Mouse (Mus musculus) CH12.LX (cell line): Measurements from ENCODE around the gene Mrpl33. TPM values are rescaled to one million over a fixed set of nuclear protein-coding genes. Genes with fewer than 3 reads are reported as not detected.

Experiments
- DNase-seq: peaks from one replicate; pipeline ENCODE4 v3.0.0-alpha.2; 2013; ENCODE audit errors: extremely low read depth
- H3K27ac ChIP-seq: 2 replicates; pipeline ENCODE4 v1.5.1; 2012; ENCODE audit warnings: low read depth, mild to moderate bottlenecking, control low read depth, moderate library complexity; ENCODE audit not compliant: insufficient read depth
- H3K27me3 ChIP-seq: replicated peaks from 2 replicates; pipeline ENCODE3; 2012; ENCODE audit warnings: inconsistent platforms
- H3K36me3 ChIP-seq, 2 experiments: replicated peaks in 1 of 2; 2 replicates each; pipeline versions ENCODE3 to v1.6.1; 2012; ENCODE audit warnings: inconsistent platforms in 1 of 2, low read length in 1 of 2, mild to moderate bottlenecking in 1 of 2, mixed read lengths in 1 of 2, moderate library complexity in 1 of 2; ENCODE audit not compliant: control insufficient read depth in 1 of 2, insufficient read depth in 1 of 2
- H3K4me1 ChIP-seq, 2 experiments: 2 replicates each; pipeline ENCODE4 v1.6.1; 2012; ENCODE audit warnings: inconsistent platforms in 1 of 2, moderate library complexity in 1 of 2; ENCODE audit not compliant: insufficient read depth in 2 of 2, control insufficient read depth in 1 of 2
- H3K4me2 ChIP-seq: 2 replicates; pipeline ENCODE4 v1.6.1; 2012; ENCODE audit warnings: low read depth, mild to moderate bottlenecking, control low read depth; ENCODE audit not compliant: poor library complexity, insufficient read depth, severe bottlenecking
- H3K4me3 ChIP-seq, 3 experiments: fragments of 150-350 bp in 1 of 3; sonication (generic) in 1 of 3; replicated peaks in 1 of 3; 2 replicates each; pipeline versions ENCODE3 to v1.5.1; 2011 to 2012; ENCODE audit warnings: low read depth in 2 of 3, low read length in 2 of 3, mild to moderate bottlenecking in 2 of 3, moderate library complexity in 2 of 3, control low read depth in 1 of 3, improper control_type of control experiment in 1 of 3, inconsistent platforms in 1 of 3, mixed read lengths in 1 of 3; ENCODE audit not compliant: poor library complexity in 1 of 3
- H3K79me2 ChIP-seq: replicated peaks from 2 replicates; pipeline ENCODE4 v1.6.1; 2012; ENCODE audit warnings: mild to moderate bottlenecking, moderate library complexity; ENCODE audit not compliant: control insufficient read depth, poor library complexity, insufficient read depth, severe bottlenecking; ENCODE audit errors: extremely low read depth
- H3K9ac ChIP-seq: 2 replicates; pipeline ENCODE4 v1.6.1; 2012; ENCODE audit warnings: low read depth, mild to moderate bottlenecking, control low read depth, moderate library complexity; ENCODE audit not compliant: insufficient read depth
- H3K9me3 ChIP-seq: replicated peaks from 2 replicates; pipeline ENCODE3; 2012; ENCODE audit warnings: low read length, inconsistent platforms, mixed read lengths
- CHD2 ChIP-seq: IDR thresholded peaks from 2 replicates; pipeline ENCODE4 v1.6.1; 2011; ENCODE audit warnings: low read length, improper control_type of control experiment
- CTCF ChIP-seq, 2 experiments: IDR thresholded peaks in 1 of 2; conservative IDR thresholded peaks in 1 of 2; 2 replicates each; pipeline ENCODE4 v1.5.1; 2011 to 2012; ENCODE audit warnings: low read depth in 2 of 2, low read length in 2 of 2, improper control_type of control experiment in 1 of 2, inconsistent platforms in 1 of 2, mild to moderate bottlenecking in 1 of 2, moderate library complexity in 1 of 2
- ELF1 ChIP-seq: IDR thresholded peaks from 2 replicates; pipeline ENCODE4 v1.6.1; 2014; ENCODE audit warnings: low read depth, mild to moderate bottlenecking, inconsistent platforms, low read length, improper control_type of control experiment
- EP300 ChIP-seq: IDR thresholded peaks from 2 replicates; pipeline ENCODE4 v1.6.1; 2011; ENCODE audit warnings: low read length, improper control_type of control experiment
- ETS1 ChIP-seq: conservative IDR thresholded peaks from 2 replicates; pipeline ENCODE4 v1.6.1; 2012; ENCODE audit warnings: low read depth, mild to moderate bottlenecking, inconsistent platforms, low read length, improper control_type of control experiment, moderate library complexity
- GABPA ChIP-seq: IDR thresholded peaks from 2 replicates; pipeline ENCODE4 v1.6.1; 2012; ENCODE audit warnings: low read depth, low read length, improper control_type of control experiment, inconsistent platforms; ENCODE audit not compliant: insufficient replicate concordance
- HCFC1 ChIP-seq: IDR thresholded peaks from 2 replicates; pipeline ENCODE4 v1.6.1; 2012; ENCODE audit warnings: low read depth, mild to moderate bottlenecking, inconsistent platforms, low read length, improper control_type of control experiment
- IRF4 ChIP-seq: IDR thresholded peaks from 2 replicates; pipeline ENCODE4 v1.6.1; 2014; ENCODE audit warnings: low read depth, mild to moderate bottlenecking, inconsistent platforms, low read length, improper control_type of control experiment
- JUN ChIP-seq: IDR thresholded peaks from 2 replicates; pipeline ENCODE4 v1.6.1; 2011; ENCODE audit warnings: low read depth, mild to moderate bottlenecking, low read length, improper control_type of control experiment, moderate library complexity; ENCODE audit not compliant: insufficient read depth
- JUND ChIP-seq: conservative IDR thresholded peaks from 2 replicates; pipeline ENCODE4 v1.6.1; 2011; ENCODE audit warnings: low read depth, low read length, improper control_type of control experiment
- KAT2A ChIP-seq: IDR thresholded peaks from 2 replicates; pipeline ENCODE4 v1.6.1; 2012; ENCODE audit warnings: low read length, improper control_type of control experiment, inconsistent platforms; ENCODE audit not compliant: insufficient replicate concordance
- MAFK ChIP-seq: IDR thresholded peaks from 2 replicates; pipeline ENCODE4 v1.6.1; 2011; ENCODE audit warnings: low read length, improper control_type of control experiment; ENCODE audit not compliant: insufficient replicate concordance
- MAX ChIP-seq: IDR thresholded peaks from 2 replicates; pipeline ENCODE4 v1.6.1; 2011; ENCODE audit warnings: low read length, improper control_type of control experiment
- MAZ ChIP-seq: IDR thresholded peaks from 2 replicates; pipeline ENCODE4 v1.6.1; 2012; ENCODE audit warnings: low read depth, mild to moderate bottlenecking, inconsistent platforms, low read length, improper control_type of control experiment, moderate library complexity
- MEF2A ChIP-seq: IDR thresholded peaks from 2 replicates; pipeline ENCODE4 v1.6.1; 2014; ENCODE audit warnings: low read depth, mild to moderate bottlenecking, inconsistent platforms, low read length, improper control_type of control experiment, borderline replicate concordance
- MXI1 ChIP-seq: IDR thresholded peaks from 2 replicates; pipeline ENCODE4 v1.6.1; 2011; ENCODE audit warnings: mild to moderate bottlenecking, low read depth, low read length, improper control_type of control experiment
- NELFE ChIP-seq: IDR thresholded peaks from 2 replicates; pipeline ENCODE4 v1.6.1; 2011; ENCODE audit warnings: low read depth, low read length, improper control_type of control experiment
- PAX5 ChIP-seq: IDR thresholded peaks from 2 replicates; pipeline ENCODE4 v1.6.1; 2012; ENCODE audit warnings: low read length, inconsistent platforms, mixed read lengths
- POLR2A ChIP-seq: IDR thresholded peaks from 2 replicates; pipeline ENCODE4 v1.6.1; 2011; ENCODE audit warnings: low read depth, mild to moderate bottlenecking, improper control_type of control experiment, low read length
- POLR2AphosphoS2 ChIP-seq: IDR thresholded peaks from 2 replicates; pipeline ENCODE4 v1.6.1; 2011; ENCODE audit warnings: low read depth, low read length, improper control_type of control experiment
- RAD21 ChIP-seq: IDR thresholded peaks from 2 replicates; pipeline ENCODE4 v1.6.1; 2011; ENCODE audit warnings: low read depth, mild to moderate bottlenecking, low read length, improper control_type of control experiment, moderate library complexity
- RCOR1 ChIP-seq: conservative IDR thresholded peaks from 2 replicates; pipeline ENCODE4 v1.6.1; 2012; ENCODE audit warnings: low read depth, mild to moderate bottlenecking, inconsistent platforms, low read length, improper control_type of control experiment
- SIN3A ChIP-seq: IDR thresholded peaks from 2 replicates; pipeline ENCODE4 v1.6.1; 2012; ENCODE audit warnings: low read length, improper control_type of control experiment, inconsistent platforms
- SMC3 ChIP-seq: IDR thresholded peaks from 2 replicates; pipeline ENCODE4 v1.6.1; 2011; ENCODE audit warnings: low read depth, low read length, improper control_type of control experiment
- TBP ChIP-seq: conservative IDR thresholded peaks from 2 replicates; pipeline ENCODE4 v1.6.1; 2011; ENCODE audit warnings: low read depth, low read length, improper control_type of control experiment
- TCF12 ChIP-seq: IDR thresholded peaks from 2 replicates; pipeline ENCODE4 v1.6.1; 2014; ENCODE audit warnings: low read depth, mild to moderate bottlenecking, inconsistent platforms, low read length, improper control_type of control experiment
- UBTF ChIP-seq: IDR thresholded peaks from 2 replicates; pipeline ENCODE4 v1.6.1; 2012; ENCODE audit warnings: low read depth, mild to moderate bottlenecking, inconsistent platforms, low read length, improper control_type of control experiment, moderate library complexity
- USF1 ChIP-seq: IDR thresholded peaks from 2 replicates; pipeline ENCODE4 v1.6.1; 2014; ENCODE audit warnings: low read depth, mild to moderate bottlenecking, inconsistent platforms, low read length, improper control_type of control experiment
- ZC3H11A ChIP-seq: IDR thresholded peaks from 2 replicates; pipeline ENCODE4 v1.6.1; 2012; ENCODE audit warnings: low read depth, mild to moderate bottlenecking, inconsistent platforms, low read length, improper control_type of control experiment
- ZKSCAN1 ChIP-seq: IDR thresholded peaks from 2 replicates; pipeline ENCODE4 v1.6.1; 2012; ENCODE audit warnings: low read depth, inconsistent platforms, low read length, improper control_type of control experiment, borderline replicate concordance
- ZMIZ1 ChIP-seq: IDR thresholded peaks from 2 replicates; pipeline ENCODE4 v1.6.1; 2012; ENCODE audit warnings: low read depth, mild to moderate bottlenecking, inconsistent platforms, low read length, improper control_type of control experiment
- ZNF384 ChIP-seq: IDR thresholded peaks from 2 replicates; pipeline ENCODE4 v1.6.1; 2012; ENCODE audit warnings: low read depth, low read length, improper control_type of control experiment, inconsistent platforms
- dilution Hi-C: fragments of 300-500 bp; cut with MboI; formaldehyde crosslinking; loops from 2 replicates; pipeline ENCODE4 v1.14.3; 2020; ENCODE audit warnings: low sequenced_read_pairs; ENCODE audit not compliant: extremely low pct_unique_long_range_greater_than_20kb, extremely low pct_ligation_motif_present
- in situ Hi-C: fragments of 300-500 bp; cut with MboI; formaldehyde crosslinking; loops from 3 replicates; pipeline ENCODE4 v1.14.3; 2019; ENCODE audit warnings: low sequenced_read_pairs, low pct_ligation_motif_present, low pct_unique_long_range_greater_than_20kb, mixed read lengths
- polyA plus RNA-seq: library from polyadenylated mRNA; unstranded; fragments of >175 nt; gene quantifications from 2 replicates; pipeline ENCODE4 v1.2.1, GENCODE M21; 2012; ENCODE audit warnings: low read depth; ENCODE audit not compliant: insufficient read length
- total RNA-seq, 2 experiments: library from RNA; depleted of rRNA; stranded (reverse); fragments of 300-350 nt in 1 of 2; fragments of >200 nt in 1 of 2; gene quantifications; 2 replicates each; pipeline ENCODE4 v1.2.3; 2012 to 2014

Gene Mrpl33
- total and polyA plus RNA-seq, 3 experiments, result 114 to 336 (median 168) TPM

DNA sequence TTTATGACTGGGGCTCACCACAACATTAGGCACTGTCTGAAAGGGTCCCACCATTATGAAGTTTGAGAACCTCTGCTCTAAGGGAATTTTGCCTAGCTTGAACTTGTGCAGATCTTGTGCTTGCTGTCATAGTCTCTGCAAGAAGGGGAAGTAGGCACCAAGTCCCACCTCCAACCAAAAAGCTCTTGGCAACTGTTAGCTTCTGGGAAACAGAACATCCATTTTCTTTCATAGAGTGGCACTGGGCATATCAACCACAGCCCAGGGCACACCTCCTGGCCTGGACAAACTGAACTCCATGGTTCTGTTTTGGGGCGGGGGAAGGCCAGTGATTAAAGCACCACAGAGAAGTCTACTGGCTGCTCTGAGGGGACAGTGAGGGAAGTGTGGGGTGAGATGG lies 14.5 kb downstream of the Mrpl33 start:
- no peak for DNase-seq
- peaks cover 6% of the 10 kb centered on the region; the same call in 1 of the 2 replicates for H3K79me2 ChIP-seq
- TF ChIP-seq SMC3 (no peak), ZKSCAN1 (no peak)
- TF ChIP-seq, all 38 proteins: peak for 0
- peaks cover 6 to 21% of the 10 kb centered on the region in 2 experiments for H3K4me1 ChIP-seq
- no peak overlapping the region for H3K4me3 ChIP-seq
- H3K9ac ChIP-seq, result no peak overlapping the region
- no peaks in the 10 kb centered on the region for H3K9me3 ChIP-seq
- H3K27ac ChIP-seq, result no peak overlapping the region
- no peaks in the 10 kb centered on the region for H3K27me3 ChIP-seq
- dilution Hi-C loops (no loop called here), in situ Hi-C loops (no loop called here)
- H3K36me3 ChIP-seq, result peaks cover 6 to 12% of the 10 kb centered on the region in 2 experiments
- H3K4me2 ChIP-seq, result no peak overlapping the region

DNA sequence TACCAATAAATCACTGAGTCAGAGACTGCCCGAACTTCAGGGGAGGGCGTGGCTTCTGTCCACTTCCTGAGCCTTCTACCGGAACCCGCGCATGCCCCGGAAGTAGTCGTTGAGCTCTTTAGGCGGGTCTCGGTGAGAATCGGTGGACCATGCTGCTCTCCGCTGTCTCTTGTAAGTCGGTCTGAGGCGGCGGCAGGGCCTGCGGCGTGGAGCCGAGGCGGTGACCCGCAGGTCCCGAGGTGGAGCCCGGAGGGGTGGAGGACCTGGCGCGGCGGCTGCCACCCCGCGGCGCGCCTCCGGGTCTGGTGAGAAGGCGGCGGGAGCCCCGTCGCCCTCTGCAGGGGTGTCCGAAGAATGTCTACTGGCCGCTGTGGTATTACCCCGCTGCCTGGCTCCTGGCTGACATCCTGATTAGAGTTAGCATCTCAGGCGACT lies 17.1 kb downstream of the Mrpl33 start:
- in situ Hi-C loops (no loop called here), dilution Hi-C loops (no loop called here)
- peak overlapping the region; percentile 88 for H3K9ac ChIP-seq
- no peak overlapping the region; the same call in 1 of the 2 replicates for H3K4me2 ChIP-seq
- peak; percentile 93 for DNase-seq
- no peaks in the 10 kb centered on the region for H3K9me3 ChIP-seq
- peak overlapping the region; percentile 82 to 92 (median 84) for H3K4me3 ChIP-seq
- peaks cover 6 to 29% of the 10 kb centered on the region in 2 experiments for H3K4me1 ChIP-seq
- peak overlapping the region; percentile 74 for H3K27ac ChIP-seq
- peaks cover 19 to 34% of the 10 kb centered on the region in 2 experiments for H3K36me3 ChIP-seq
- peaks cover 6% of the 10 kb centered on the region; the same call in 1 of the 2 replicates for H3K79me2 ChIP-seq
- H3K27me3 ChIP-seq, result no peaks in the 10 kb centered on the region
- no peak for TF ChIP-seq MAZ
- TF ChIP-seq IRF4, result peak; percentile 21; the same call in 1 of the 2 replicates
- no peak for TF ChIP-seq USF1
- TF ChIP-seq ELF1, result peak; percentile 93
- TF ChIP-seq HCFC1, result peak; percentile 86
- peak in 1 of 2 experiments; percentile 60; a peak in 2 of 4 replicates for TF ChIP-seq CTCF (conservative IDR thresholded peaks at IDR 0.05 in 1 of 2, IDR thresholded peaks at IDR 0.05 in 1 of 2; ENCODE audit: low read depth in 2 of 2, low read length in 2 of 2)
- TF ChIP-seq CHD2, result peak; percentile 82
- peak; percentile 78; the same call in 1 of the 2 replicates for TF ChIP-seq POLR2AphosphoS2
- no peak for TF ChIP-seq JUND
- TF ChIP-seq RCOR1, result no peak
- no peak for TF ChIP-seq EP300
- TF ChIP-seq TBP, result no peak; the same call in 1 of the 2 replicates
- peak; percentile 49; the same call in 1 of the 2 replicates for TF ChIP-seq MAX
- no peak for TF ChIP-seq MAFK
- TF ChIP-seq SMC3, result no peak
- TF ChIP-seq TCF12, result peak; percentile 79
- TF ChIP-seq ZKSCAN1, result no peak
- TF ChIP-seq GABPA, result no peak
- peak; percentile 88 for TF ChIP-seq NELFE
- no peak for TF ChIP-seq ZC3H11A
- TF ChIP-seq MEF2A, result 0 out of 2 replicates have a peak, but pooled peaks have one; percentile 43
- TF ChIP-seq ZMIZ1, result peak; percentile 59; the same call in 1 of the 2 replicates
- peak; percentile 92 for TF ChIP-seq POLR2A
- TF ChIP-seq ETS1, result no peak
- TF ChIP-seq UBTF, result no peak
- no peak for TF ChIP-seq PAX5
- peak; percentile 85 for TF ChIP-seq MXI1
- no peak for TF ChIP-seq ZNF384
- no peak; the same call in 1 of the 2 replicates for TF ChIP-seq RAD21
- no peak for TF ChIP-seq JUN
- peak; percentile 73; the same call in 1 of the 2 replicates for TF ChIP-seq KAT2A
- TF ChIP-seq SIN3A, result peak; percentile 51; the same call in 1 of the 2 replicates
